Mouse (Mus musculus): ENCODE results near the gene Gpr15. TPM values are rescaled to one million over a fixed set of nuclear protein-coding genes. Genes with fewer than 3 reads are reported as not detected.

Gpr15 gene
- polyA plus RNA-seq (2012; rRNA removed) (0.02 and 0.07 TPM in 2 replicates), polyA plus RNA-seq (2014; fragmentation: Nextera tagmentation; extraction: Ambion mirVana) (0.08 and 0.14 TPM in 2 replicates)

DNA sequence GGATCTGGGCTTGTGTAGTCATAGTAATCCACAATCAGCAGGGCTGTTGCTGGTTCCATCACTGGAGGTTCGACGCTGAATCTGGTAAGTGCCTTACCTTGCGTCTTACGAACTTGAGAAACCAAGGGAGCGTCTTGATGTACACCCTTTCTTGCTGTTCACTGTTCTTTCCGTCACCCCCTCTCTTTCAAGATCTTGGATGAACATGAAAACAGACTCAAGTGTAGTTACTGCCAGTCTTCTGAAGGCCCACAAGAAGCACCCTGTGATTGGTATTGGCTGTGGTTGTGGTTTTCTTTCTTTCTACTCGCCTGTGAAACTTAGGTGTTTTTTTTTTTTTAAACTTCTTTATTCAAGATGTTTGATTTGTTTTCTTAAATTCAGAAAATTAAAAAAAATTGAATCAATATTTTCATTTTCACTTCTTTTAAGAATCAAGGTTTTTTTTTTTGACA is at the start of gene Gpr15:
Gene Gpr15, minus strand, starts transcription at position 405 of the 455 bp plus-strand sequence.
- Histone ChIP-seq H3K27me3 (ENCODE audit: control insufficient read depth, insufficient read depth, low read length) (no peaks in the 10 kb centered on the region), H3K36me3 (replicated peaks; ENCODE audit: control insufficient read depth, insufficient read depth, low read depth) (no peaks in the 10 kb centered on the region), H3K9ac (replicated peaks) (no peak within 1 kb of the TSS), H3K4me2 (ENCODE audit: low read depth) (no peak within 1 kb of the TSS), H3K4me1 (replicated peaks; ENCODE audit: control insufficient read depth in 2 of 2, insufficient read depth in 2 of 2, low read length in 1 of 2) (no peaks in the 10 kb centered on the region), H3K27ac (no peak within 1 kb of the TSS), H3K9me3 (ENCODE audit: control insufficient read depth, low read length) (no peaks in the 10 kb centered on the region), H3K4me3 (ENCODE audit: insufficient read depth in 1 of 2, low read depth in 2 of 2, low read length in 2 of 2) (no peak within 1 kb of the TSS)
- ATAC-seq (ENCODE audit: insufficient read depth) (no peak), DNase-seq (ENCODE audit: low read depth in 3 of 3, low spot score in 3 of 3) (no peak)
- WGBS (ENCODE audit: insufficient replicate concordance) = 76% methylated on average over 7 of the region's 7 CpGs
- TF ChIP-seq EP300 (IDR thresholded peaks at IDR 0.05; ENCODE audit: low read depth) (no peak), CTCF (IDR thresholded peaks at IDR 0.05; ENCODE audit: low read depth) (no peak)

DNA sequence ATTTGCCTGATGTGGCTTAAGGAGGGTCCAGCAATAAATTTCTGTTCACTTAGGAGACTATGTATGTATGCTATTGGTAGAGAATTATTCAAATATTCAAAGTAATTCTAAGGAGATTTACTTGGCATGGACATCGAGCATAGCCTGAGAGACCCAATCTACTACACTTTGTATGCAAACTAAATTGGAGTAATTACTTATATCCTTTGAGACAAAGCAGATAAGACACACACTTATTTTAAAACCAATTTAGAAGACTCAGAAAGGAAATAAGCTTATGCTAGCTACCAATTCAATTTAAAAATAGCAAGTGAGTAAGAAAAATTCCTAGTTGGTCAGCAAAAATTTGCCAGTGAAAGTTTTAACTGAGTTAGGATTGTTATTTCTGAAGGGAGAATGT is 44.2 kb upstream of the Gpr15 start, which contains the start of gene Olfr172:
Gene Olfr172, minus strand, starts transcription at position 101 of the 400 bp plus-strand sequence.
- H3K9me3 ChIP-seq (ENCODE audit: control insufficient read depth, low read length) = no peaks in the 10 kb centered on the region
- no peaks in the 10 kb centered on the region for H3K27me3 ChIP-seq (ENCODE audit: control insufficient read depth, insufficient read depth, low read length)
- ATAC-seq (ENCODE audit: insufficient read depth) (no peak), DNase-seq (ENCODE audit: low read depth in 3 of 3, low spot score in 3 of 3) (no peak)
- H3K9ac ChIP-seq (replicated peaks) = no peak within 1 kb of the TSS
- TF ChIP-seq CTCF (IDR thresholded peaks at IDR 0.05; ENCODE audit: low read depth) = no peak
- TF ChIP-seq EP300 (IDR thresholded peaks at IDR 0.05; ENCODE audit: low read depth) = no peak
- H3K4me1 ChIP-seq (replicated peaks; ENCODE audit: control insufficient read depth in 2 of 2, insufficient read depth in 2 of 2, low read length in 1 of 2) = no peaks in the 10 kb centered on the region
- H3K4me3 ChIP-seq (ENCODE audit: insufficient read depth in 1 of 2, low read depth in 2 of 2, low read length in 2 of 2) = no peak within 1 kb of the TSS
- no peak within 1 kb of the TSS for H3K4me2 ChIP-seq (ENCODE audit: low read depth)
- H3K36me3 ChIP-seq (replicated peaks; ENCODE audit: control insufficient read depth, insufficient read depth, low read depth) = no peaks in the 10 kb centered on the region
- H3K27ac ChIP-seq = no peak within 1 kb of the TSS
- 55% methylated on average over 1 of the region's 1 CpGs for WGBS (ENCODE audit: insufficient replicate concordance)

DNA sequence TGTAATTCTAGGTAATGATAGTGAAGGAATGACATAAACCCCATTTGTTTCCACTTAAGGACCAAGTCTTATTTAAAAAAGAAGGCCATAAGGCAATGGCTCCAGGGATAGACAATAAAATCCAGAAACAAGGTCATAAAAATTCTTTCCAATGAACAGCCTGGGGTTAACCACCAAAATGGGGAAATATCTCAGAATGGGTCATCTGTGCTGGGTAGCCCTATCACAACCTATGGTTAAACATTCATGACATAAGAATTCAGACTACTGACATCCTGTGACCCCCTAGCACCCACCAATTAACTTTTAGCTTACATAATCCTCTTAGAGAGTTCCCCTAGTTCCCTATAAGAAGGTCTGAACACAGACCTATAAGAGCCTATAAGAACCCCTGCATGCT is 37.3 kb upstream of the Gpr15 start:
- H3K4me3 ChIP-seq (ENCODE audit: insufficient read depth in 1 of 2, low read depth in 2 of 2, low read length in 2 of 2) = no peak overlapping the region
- H3K4me2 ChIP-seq (ENCODE audit: low read depth) = no peak overlapping the region
- H3K27ac ChIP-seq = no peak overlapping the region
- TF ChIP-seq EP300 (IDR thresholded peaks at IDR 0.05; ENCODE audit: low read depth) = no peak
- TF ChIP-seq CTCF (IDR thresholded peaks at IDR 0.05; ENCODE audit: low read depth) = no peak
- no peak for ATAC-seq (ENCODE audit: insufficient read depth)
- no peaks in the 10 kb centered on the region for H3K9me3 ChIP-seq (ENCODE audit: control insufficient read depth, low read length)
- DNase-seq (ENCODE audit: low read depth in 3 of 3, low spot score in 3 of 3) = no peak
- no peaks in the 10 kb centered on the region for H3K36me3 ChIP-seq (replicated peaks; ENCODE audit: control insufficient read depth, insufficient read depth, low read depth)
- no peak overlapping the region for H3K9ac ChIP-seq (replicated peaks)
- no peaks in the 10 kb centered on the region for H3K27me3 ChIP-seq (ENCODE audit: control insufficient read depth, insufficient read depth, low read length)
- H3K4me1 ChIP-seq (replicated peaks; ENCODE audit: control insufficient read depth in 2 of 2, insufficient read depth in 2 of 2, low read length in 1 of 2) = no peaks in the 10 kb centered on the region

DNA sequence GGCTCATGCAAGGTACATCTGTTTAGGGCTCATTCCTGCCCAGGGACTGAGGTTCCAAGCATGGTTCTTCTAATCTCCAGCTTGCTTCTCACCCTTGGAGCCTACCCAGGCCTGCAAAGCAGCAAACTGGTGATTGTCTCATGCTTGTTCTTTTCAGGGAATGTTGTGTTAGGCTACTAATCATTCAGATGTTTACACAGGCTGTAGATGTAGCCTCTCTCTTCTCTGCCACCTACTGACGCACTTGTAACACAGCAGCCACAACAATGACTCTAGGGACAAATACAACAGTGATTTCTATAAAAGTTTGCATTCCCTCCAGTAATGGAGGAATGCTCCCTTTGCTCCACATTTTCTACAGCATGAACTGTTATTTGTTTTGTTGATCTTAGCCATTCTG is 32.4 kb upstream of the Gpr15 start:
- no peaks in the 10 kb centered on the region for H3K4me1 ChIP-seq (replicated peaks; ENCODE audit: control insufficient read depth in 2 of 2, insufficient read depth in 2 of 2, low read length in 1 of 2)
- H3K9me3 ChIP-seq (ENCODE audit: control insufficient read depth, low read length) = no peaks in the 10 kb centered on the region
- H3K36me3 ChIP-seq (replicated peaks; ENCODE audit: control insufficient read depth, insufficient read depth, low read depth) = no peaks in the 10 kb centered on the region
- H3K9ac ChIP-seq (replicated peaks) = no peak overlapping the region
- H3K4me2 ChIP-seq (ENCODE audit: low read depth) = no peak overlapping the region
- 33% methylated on average over 1 of the region's 1 CpGs for WGBS (ENCODE audit: insufficient replicate concordance)
- no peak overlapping the region for H3K27ac ChIP-seq
- ATAC-seq (ENCODE audit: insufficient read depth) (no peak), DNase-seq (ENCODE audit: low read depth in 3 of 3, low spot score in 3 of 3) (no peak)
- no peak overlapping the region for H3K4me3 ChIP-seq (ENCODE audit: insufficient read depth in 1 of 2, low read depth in 2 of 2, low read length in 2 of 2)
- H3K27me3 ChIP-seq (ENCODE audit: control insufficient read depth, insufficient read depth, low read length) = no peaks in the 10 kb centered on the region
- TF ChIP-seq CTCF (IDR thresholded peaks at IDR 0.05; ENCODE audit: low read depth) (peak; percentile 57), EP300 (IDR thresholded peaks at IDR 0.05; ENCODE audit: low read depth) (no peak)

DNA sequence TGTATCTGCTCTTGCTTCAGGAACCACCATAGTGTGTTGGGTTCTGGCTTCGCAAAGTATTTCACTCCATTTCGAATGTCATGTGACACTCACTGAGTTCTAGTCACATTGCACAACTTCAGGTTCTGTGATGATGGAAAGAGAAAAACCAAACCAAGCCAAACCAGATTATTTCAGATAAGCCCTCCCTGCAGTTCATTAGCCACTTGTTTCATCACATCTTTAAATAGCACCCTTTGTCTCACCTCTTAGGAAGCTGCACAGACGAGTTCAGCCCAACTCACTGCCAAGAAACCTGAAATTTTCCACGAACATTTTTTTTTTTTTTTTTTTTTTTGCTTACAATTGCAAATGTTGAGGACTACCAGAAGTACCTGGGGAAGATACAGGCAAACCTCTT is 27.8 kb upstream of the Gpr15 start:
- TF ChIP-seq EP300 (IDR thresholded peaks at IDR 0.05; ENCODE audit: low read depth) (no peak), CTCF (IDR thresholded peaks at IDR 0.05; ENCODE audit: low read depth) (no peak)
- DNase-seq (ENCODE audit: low read depth in 3 of 3, low spot score in 3 of 3) (no peak), ATAC-seq (ENCODE audit: insufficient read depth) (no peak)
- Histone ChIP-seq H3K4me3 (ENCODE audit: insufficient read depth in 1 of 2, low read depth in 2 of 2, low read length in 2 of 2) (no peak overlapping the region), H3K27me3 (ENCODE audit: control insufficient read depth, insufficient read depth, low read length) (no peaks in the 10 kb centered on the region), H3K4me2 (ENCODE audit: low read depth) (no peak overlapping the region), H3K9ac (replicated peaks) (no peak overlapping the region), H3K36me3 (replicated peaks; ENCODE audit: control insufficient read depth, insufficient read depth, low read depth) (no peaks in the 10 kb centered on the region), H3K9me3 (ENCODE audit: control insufficient read depth, low read length) (no peaks in the 10 kb centered on the region), H3K27ac (no peak overlapping the region), H3K4me1 (replicated peaks; ENCODE audit: control insufficient read depth in 2 of 2, insufficient read depth in 2 of 2, low read length in 1 of 2) (no peaks in the 10 kb centered on the region)
- 55% methylated on average over 4 of the region's 4 CpGs for WGBS (ENCODE audit: insufficient replicate concordance)

Measured in liver, embryonic 14.5 days (tissue).